Mouse (Mus musculus): Measurements from ENCODE around the gene Madcam1. TPM values are rescaled to one million over a fixed set of nuclear protein-coding genes. Genes with fewer than 3 reads are reported as not detected.

Madcam1 gene
- polyA plus RNA-seq (2016; fragmentation: Nextera tagmentation; extraction: Ambion mirVana) = 6.7 and 8.4 TPM in 2 replicates

DNA sequence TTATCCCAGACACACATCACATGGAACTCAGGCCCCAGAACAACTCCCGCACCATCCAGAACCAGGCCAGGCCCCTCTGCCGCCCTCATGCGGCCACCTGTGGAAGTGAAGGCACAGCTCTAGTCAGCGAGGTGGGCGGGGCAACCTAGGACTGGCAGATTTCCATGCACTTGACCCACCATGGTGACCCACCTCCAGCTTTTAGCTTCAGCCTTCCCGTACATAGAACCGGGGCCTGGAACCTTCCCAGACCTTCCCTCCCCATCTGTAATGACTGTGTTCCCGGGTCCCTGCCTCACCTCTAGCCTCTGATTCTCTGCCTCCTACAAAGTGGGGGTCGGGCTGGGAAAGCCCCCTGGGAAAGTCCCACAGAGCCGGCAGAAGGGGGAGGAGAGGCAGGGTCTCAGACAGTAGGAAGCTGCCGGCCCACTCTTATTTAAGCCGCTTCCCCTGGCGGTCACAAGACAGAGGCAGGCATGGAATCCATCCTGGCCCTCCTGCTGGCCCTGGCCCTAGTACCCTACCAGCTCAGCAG lies at the start of gene Madcam1:
Gene Madcam1 (plus strand): TSS at position 429 of the 535 bp plus-strand sequence.
- H3K36me3 ChIP-seq = no peaks in the 10 kb centered on the region
- H3K9me3 ChIP-seq = no peaks in the 10 kb centered on the region
- no peak within 1 kb of the TSS for H3K27ac ChIP-seq
- ATAC-seq (ENCODE audit: insufficient number of reproducible peaks, insufficient read depth, low FRiP score, low TSS enrichment) = no peak
- 10% methylated on average over 13 of the region's 13 CpGs for WGBS
- no peaks in the 10 kb centered on the region for H3K4me1 ChIP-seq
- no peak within 1 kb of the TSS for H3K4me3 ChIP-seq
- no peaks in the 10 kb centered on the region for H3K27me3 ChIP-seq
- H3K9ac ChIP-seq = no peak within 1 kb of the TSS
- no peak within 1 kb of the TSS for H3K4me2 ChIP-seq (replicated peaks)

DNA sequence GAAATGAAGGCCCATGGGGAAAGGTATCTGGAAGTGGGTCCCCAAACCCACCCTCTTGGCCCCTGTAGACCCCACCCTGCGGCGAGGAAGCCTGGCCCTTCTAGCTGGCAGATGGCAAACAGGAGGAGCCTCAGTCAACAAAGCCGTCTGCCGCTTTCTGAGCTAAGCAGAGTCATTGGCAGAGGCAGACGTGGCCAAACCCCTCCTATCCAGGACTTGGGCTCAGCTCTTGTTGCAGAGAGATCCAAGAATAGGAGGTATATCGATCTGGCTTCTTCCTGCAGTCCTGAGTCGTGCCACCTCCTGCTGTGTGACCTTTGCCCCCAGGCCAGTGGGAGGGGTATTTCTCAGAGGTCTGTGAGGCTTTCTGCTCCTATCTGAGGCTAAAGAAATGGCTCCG lies 48.5 kb upstream of the Madcam1 start:
- no peak overlapping the region for H3K27ac ChIP-seq
- no peak for ATAC-seq (ENCODE audit: insufficient number of reproducible peaks, insufficient read depth, low FRiP score, low TSS enrichment)
- H3K27me3 ChIP-seq = peaks cover 31% of the 10 kb centered on the region
- no peaks in the 10 kb centered on the region for H3K9me3 ChIP-seq
- no peak overlapping the region for H3K9ac ChIP-seq
- peaks cover 6% of the 10 kb centered on the region; the same call in 1 of the 2 replicates for H3K36me3 ChIP-seq
- no peak overlapping the region for H3K4me3 ChIP-seq
- no peak overlapping the region for H3K4me2 ChIP-seq (replicated peaks)
- 15% methylated on average over 8 of the region's 8 CpGs for WGBS
- peaks cover 19% of the 10 kb centered on the region for H3K4me1 ChIP-seq

DNA sequence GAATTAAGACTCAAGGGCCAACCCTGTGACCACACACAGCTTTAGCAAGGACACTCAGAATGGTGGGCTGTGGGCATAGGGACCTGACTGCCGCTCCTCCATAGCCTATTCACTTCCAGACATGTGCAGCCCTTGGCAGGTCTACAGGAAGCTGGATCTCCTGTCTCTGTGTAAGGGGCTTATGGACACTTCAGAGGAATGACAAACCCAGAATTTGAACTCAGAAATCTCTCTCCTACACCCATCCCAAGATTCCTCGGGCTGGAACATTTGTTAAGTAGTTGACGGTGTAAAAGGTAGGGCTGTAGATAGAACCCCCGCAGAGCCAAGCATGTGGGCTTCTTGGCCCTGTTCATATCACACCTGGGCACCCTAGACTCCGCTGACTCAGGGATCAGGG lies 48.0 kb upstream of the Madcam1 start:
- no peak for ATAC-seq (ENCODE audit: insufficient number of reproducible peaks, insufficient read depth, low FRiP score, low TSS enrichment)
- Histone ChIP-seq H3K36me3 (peaks cover 6% of the 10 kb centered on the region; the same call in 1 of the 2 replicates), H3K4me2 (replicated peaks) (no peak overlapping the region), H3K27ac (no peak overlapping the region), H3K9ac (no peak overlapping the region), H3K9me3 (no peaks in the 10 kb centered on the region), H3K4me1 (peaks cover 19% of the 10 kb centered on the region), H3K27me3 (peaks cover 28% of the 10 kb centered on the region), H3K4me3 (no peak overlapping the region)
- 91% methylated on average over 5 of the region's 5 CpGs for WGBS

DNA sequence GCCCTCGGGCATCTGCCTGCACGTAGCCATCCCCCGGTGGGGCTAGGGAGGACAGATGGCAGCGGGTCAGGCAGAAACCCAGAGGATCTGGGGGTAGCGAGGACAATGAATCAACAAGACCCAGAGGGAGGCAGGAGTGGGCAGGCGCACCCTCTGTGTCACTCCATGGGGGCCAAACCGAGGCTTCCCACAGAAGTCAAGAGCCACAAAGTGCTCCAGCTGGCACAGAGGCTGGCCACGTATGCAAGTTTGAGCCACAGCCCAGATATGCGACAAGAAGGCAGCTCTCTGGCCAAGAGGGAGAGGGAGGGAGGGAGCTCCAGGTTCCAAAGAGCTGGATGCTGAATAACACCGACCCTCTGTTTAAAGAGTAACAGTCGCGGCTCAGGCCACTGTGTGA lies 40.4 kb upstream of the Madcam1 start:
- Histone ChIP-seq H3K9me3 (no peaks in the 10 kb centered on the region), H3K4me1 (no peaks in the 10 kb centered on the region), H3K27ac (no peak overlapping the region), H3K9ac (no peak overlapping the region), H3K4me3 (no peak overlapping the region), H3K4me2 (replicated peaks) (no peak overlapping the region), H3K27me3 (no peaks in the 10 kb centered on the region; the same call in 1 of the 2 replicates), H3K36me3 (peaks cover 18% of the 10 kb centered on the region; the same call in 1 of the 2 replicates)
- 67% methylated on average over 12 of the region's 12 CpGs for WGBS
- no peak for ATAC-seq (ENCODE audit: insufficient number of reproducible peaks, insufficient read depth, low FRiP score, low TSS enrichment)

DNA sequence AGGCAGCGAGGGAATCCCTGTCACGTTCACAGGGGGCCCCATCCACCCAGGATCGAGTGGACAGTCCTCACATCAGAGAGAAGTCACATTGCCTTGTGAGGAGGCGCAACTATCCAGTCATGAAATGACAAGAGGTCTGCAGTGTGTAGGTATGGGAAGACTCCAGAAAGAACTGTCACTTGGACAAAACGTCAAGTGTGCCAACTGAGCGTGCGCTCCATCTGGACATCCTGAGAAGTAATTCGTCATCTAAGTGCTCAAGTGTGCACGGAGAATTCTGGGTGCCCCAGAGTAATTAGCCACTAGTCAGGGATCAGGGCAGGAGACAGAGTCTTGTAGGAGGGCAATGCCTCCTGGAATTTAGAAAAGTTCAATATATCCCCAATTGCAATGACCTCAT lies 39.0 kb upstream of the Madcam1 start:
- Histone ChIP-seq H3K4me2 (replicated peaks) (no peak overlapping the region), H3K36me3 (0 out of 2 replicates have a peak, but pooled peaks cover 13% of the 10 kb centered on the region), H3K9me3 (no peaks in the 10 kb centered on the region), H3K9ac (no peak overlapping the region), H3K4me3 (no peak overlapping the region), H3K4me1 (no peaks in the 10 kb centered on the region), H3K27ac (no peak overlapping the region), H3K27me3 (no peaks in the 10 kb centered on the region; the same call in 1 of the 2 replicates)
- WGBS = 77% methylated on average over 9 of the region's 9 CpGs
- no peak for ATAC-seq (ENCODE audit: insufficient number of reproducible peaks, insufficient read depth, low FRiP score, low TSS enrichment)

DNA sequence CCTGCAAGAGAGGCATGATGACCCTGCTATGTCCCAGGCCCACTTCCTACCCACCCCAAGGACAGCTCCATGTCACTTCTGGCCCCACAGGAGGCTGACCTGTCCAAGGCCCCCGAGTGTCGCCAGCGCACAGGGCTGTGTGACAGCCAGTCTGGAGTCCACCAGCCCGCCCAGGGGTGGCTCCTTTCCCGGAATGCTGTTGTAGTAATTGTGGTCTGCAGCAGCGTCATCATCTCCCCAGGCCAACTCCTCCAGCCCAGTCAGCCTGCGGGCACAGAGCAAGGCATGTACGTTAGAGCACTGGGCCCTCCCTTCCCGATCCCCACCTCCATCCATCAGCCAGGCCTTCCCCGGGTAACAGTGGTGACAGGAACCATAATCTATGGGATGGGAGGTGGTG lies 38.2 kb upstream of the Madcam1 start:
- H3K36me3 ChIP-seq = 0 out of 2 replicates have a peak, but pooled peaks cover 13% of the 10 kb centered on the region
- WGBS = 85% methylated on average over 10 of the region's 10 CpGs
- H3K27me3 ChIP-seq = no peaks in the 10 kb centered on the region; the same call in 1 of the 2 replicates
- ATAC-seq (ENCODE audit: insufficient number of reproducible peaks, insufficient read depth, low FRiP score, low TSS enrichment) = no peak
- H3K4me3 ChIP-seq = no peak overlapping the region
- no peak overlapping the region for H3K27ac ChIP-seq
- H3K4me2 ChIP-seq (replicated peaks) = no peak overlapping the region
- H3K9ac ChIP-seq = no peak overlapping the region
- no peaks in the 10 kb centered on the region for H3K9me3 ChIP-seq
- H3K4me1 ChIP-seq = no peaks in the 10 kb centered on the region

DNA sequence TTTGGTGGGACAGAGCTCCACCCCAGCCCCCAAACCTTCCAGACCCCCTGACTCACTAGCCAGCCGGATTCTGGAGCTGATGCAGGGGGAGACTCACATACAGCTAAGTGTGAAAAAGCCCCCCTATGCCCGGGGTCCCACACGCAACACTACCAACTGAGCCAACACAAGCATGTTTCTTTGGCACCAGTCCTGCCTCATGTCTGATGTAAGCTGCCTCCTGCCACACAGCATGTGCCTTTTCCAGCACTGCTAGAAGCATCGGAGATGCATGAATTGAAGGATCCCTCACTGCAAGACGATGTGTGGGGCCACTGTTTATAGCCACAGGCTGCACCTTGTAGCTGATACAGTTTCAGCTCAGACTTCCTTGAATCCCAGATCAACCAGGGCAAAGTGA lies 36.0 kb upstream of the Madcam1 start:
- no peak overlapping the region for H3K27ac ChIP-seq
- H3K9ac ChIP-seq = no peak overlapping the region
- WGBS = 88% methylated on average over 5 of the region's 5 CpGs
- H3K27me3 ChIP-seq = no peaks in the 10 kb centered on the region; the same call in 1 of the 2 replicates
- no peak overlapping the region for H3K4me2 ChIP-seq (replicated peaks)
- no peak for ATAC-seq (ENCODE audit: insufficient number of reproducible peaks, insufficient read depth, low FRiP score, low TSS enrichment)
- no peak overlapping the region for H3K4me3 ChIP-seq
- H3K4me1 ChIP-seq = peaks cover 3% of the 10 kb centered on the region; the same call in 1 of the 2 replicates
- 0 out of 2 replicates have a peak, but pooled peaks cover 13% of the 10 kb centered on the region for H3K36me3 ChIP-seq
- H3K9me3 ChIP-seq = no peaks in the 10 kb centered on the region

DNA sequence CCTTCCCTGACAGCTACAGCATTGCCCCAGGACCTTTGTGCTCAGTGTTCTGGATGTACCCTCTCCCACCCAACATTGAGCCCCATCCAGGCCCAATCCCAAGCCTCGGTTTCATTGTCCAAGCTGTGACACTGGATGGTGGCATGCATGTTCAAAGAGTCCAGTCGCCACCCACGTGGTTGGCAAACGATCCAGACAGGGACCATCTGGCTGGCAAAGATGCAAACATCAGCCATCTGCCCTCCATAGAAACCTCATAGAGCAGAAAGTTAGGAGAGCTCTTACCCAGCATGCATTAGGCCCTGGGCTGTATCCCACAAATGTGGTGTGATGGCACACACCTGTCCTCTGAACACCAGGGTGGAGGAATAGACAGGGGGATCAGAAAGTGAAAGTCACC lies 32.9 kb upstream of the Madcam1 start:
- peaks cover 4% of the 10 kb centered on the region; the same call in 1 of the 2 replicates for H3K4me1 ChIP-seq
- H3K4me2 ChIP-seq (replicated peaks) = no peak overlapping the region
- ATAC-seq (ENCODE audit: insufficient number of reproducible peaks, insufficient read depth, low FRiP score, low TSS enrichment) = no peak
- 85% methylated on average over 4 of the region's 4 CpGs for WGBS
- H3K36me3 ChIP-seq = 0 out of 2 replicates have a peak, but pooled peaks cover 7% of the 10 kb centered on the region
- no peak overlapping the region for H3K27ac ChIP-seq
- H3K9ac ChIP-seq = no peak overlapping the region
- no peaks in the 10 kb centered on the region for H3K9me3 ChIP-seq
- H3K4me3 ChIP-seq = no peak overlapping the region
- no peaks in the 10 kb centered on the region; the same call in 1 of the 2 replicates for H3K27me3 ChIP-seq

DNA sequence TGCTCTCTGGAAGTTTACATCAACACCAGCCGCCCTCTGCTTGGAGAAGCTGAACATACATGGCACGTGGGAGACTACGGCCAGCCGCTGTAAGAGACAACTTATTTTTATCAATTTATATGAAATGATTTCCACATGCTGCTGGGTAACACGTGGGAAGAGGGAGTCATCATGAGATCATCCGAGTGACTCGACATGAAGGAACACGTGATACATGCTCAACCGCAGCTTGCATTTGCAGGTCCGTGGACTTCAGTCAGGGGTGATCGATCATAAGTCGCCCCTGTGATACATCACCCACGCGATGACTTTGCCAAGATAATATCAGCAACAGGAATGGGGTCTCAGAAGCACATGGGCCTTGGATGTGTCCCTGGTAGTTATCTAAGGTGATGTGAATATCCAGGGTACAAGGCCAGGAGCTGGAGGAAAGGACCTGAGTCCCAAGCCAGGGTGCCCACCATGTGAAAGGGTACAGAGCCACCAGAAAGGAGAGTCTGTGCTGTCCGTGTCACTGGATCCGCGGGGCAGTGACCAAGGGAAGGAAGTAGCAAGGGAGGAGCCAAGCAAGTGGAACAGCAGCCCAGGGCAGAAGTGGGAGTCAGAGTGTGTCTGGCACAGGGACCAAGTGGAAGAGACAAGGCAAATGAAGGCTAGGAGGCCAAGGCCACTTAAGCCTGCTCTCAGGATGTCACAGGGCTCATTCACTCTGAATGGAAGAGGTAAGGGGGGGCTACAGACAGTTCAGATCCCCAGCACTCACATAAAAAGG lies 31.2 kb upstream of the Madcam1 start:
- no peak for ATAC-seq (ENCODE audit: insufficient number of reproducible peaks, insufficient read depth, low FRiP score, low TSS enrichment)
- Histone ChIP-seq H3K27ac (no peak overlapping the region), H3K27me3 (no peaks in the 10 kb centered on the region; the same call in 1 of the 2 replicates), H3K36me3 (no peaks in the 10 kb centered on the region), H3K9me3 (no peaks in the 10 kb centered on the region), H3K4me1 (peaks cover 12% of the 10 kb centered on the region), H3K4me2 (replicated peaks) (no peak overlapping the region), H3K4me3 (no peak overlapping the region), H3K9ac (no peak overlapping the region)
- 81% methylated on average over 17 of the region's 17 CpGs for WGBS

DNA sequence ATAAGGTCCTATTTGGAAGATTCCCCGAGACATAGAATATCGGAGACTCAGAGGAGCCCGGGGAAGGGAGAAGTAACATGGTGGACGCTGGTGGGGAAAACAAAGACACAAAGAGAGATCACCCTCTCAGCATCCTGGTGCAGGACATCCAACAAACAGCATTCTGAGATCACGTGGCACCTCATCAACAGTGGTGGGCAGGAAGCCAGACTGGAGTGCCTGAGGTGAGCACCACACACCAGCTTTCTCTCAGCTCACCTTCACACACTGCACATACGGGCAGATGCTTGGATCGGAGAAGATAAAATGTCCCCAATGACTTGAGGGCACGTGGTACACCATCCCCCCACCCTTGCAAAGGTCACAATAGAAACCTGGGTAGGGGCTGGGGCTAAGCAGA lies 28.1 kb upstream of the Madcam1 start:
- Histone ChIP-seq H3K4me3 (peak overlapping the region; percentile 88; the same call in 1 of the 2 replicates), H3K27me3 (peaks cover 7% of the 10 kb centered on the region; the same call in 1 of the 2 replicates), H3K4me2 (replicated peaks) (peak overlapping the region; percentile 88), H3K27ac (no peak overlapping the region), H3K4me1 (peaks cover 21% of the 10 kb centered on the region), H3K9me3 (no peaks in the 10 kb centered on the region), H3K36me3 (no peaks in the 10 kb centered on the region), H3K9ac (no peak overlapping the region)
- no peak for ATAC-seq (ENCODE audit: insufficient number of reproducible peaks, insufficient read depth, low FRiP score, low TSS enrichment)
- WGBS = 82% methylated on average over 8 of the region's 8 CpGs

DNA sequence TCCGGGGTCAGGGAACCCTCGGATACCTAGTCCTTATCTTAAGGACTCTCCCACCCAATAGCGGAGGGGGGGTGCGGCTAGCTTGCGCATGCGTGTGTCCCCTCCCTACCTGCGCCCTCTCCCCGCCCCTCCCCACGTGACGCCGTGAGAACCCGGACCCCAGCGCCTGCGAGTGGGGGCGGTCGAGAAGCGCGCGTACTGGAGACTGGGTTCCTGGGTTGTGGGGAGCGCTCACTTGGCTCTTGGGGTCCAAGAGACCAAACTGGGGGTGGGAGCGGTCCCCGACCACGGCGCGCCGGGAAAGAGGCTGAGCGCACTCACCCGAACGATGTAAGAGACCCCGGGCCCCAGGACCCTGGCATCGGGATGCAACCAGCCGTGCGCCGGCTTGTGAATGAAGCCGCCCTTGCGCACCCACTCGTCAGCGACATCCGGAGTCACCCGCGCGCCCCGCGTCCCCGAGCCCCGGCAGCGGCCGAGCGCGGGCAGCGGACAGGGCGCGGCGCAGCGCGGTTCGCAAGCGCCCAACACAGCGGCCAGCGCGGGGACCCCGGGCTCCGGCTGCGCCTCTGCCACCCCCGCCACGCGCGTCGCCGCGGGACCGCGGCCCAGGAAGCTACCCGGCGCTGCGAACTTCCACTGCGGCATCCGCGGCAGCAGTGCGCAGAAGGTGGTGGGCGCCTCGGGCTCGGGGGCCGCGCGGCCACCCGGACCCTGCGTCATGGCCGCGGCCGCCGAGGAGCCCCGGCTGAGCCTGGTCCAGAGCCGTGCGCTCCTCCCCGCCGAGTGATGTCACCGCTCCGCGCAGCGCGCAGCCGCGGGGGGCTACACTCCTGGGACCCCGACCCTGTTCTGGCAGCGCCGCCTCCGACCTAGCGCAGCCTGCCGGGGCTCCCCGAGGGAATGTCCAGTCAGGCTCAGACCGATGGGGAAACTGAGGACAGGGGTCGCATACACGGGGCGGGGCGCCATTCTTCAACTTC lies 26.9 kb upstream of the Madcam1 start, which contains the start of gene Shc2:
Gene Shc2 (minus strand): TSS at position 791 of the 983 bp plus-strand sequence.
- H3K9ac ChIP-seq = peak within 1 kb of the TSS; percentile 75
- H3K4me2 ChIP-seq (replicated peaks) = peak within 1 kb of the TSS; percentile 88
- H3K4me3 ChIP-seq = peak within 1 kb of the TSS; percentile 88
- peak within 1 kb of the TSS; percentile 77 for H3K27ac ChIP-seq
- under 1% methylated on average over 115 of the region's 116 CpGs for WGBS
- no peaks in the 10 kb centered on the region for H3K9me3 ChIP-seq
- peaks cover 7% of the 10 kb centered on the region; the same call in 1 of the 2 replicates for H3K27me3 ChIP-seq
- peaks cover 21% of the 10 kb centered on the region for H3K4me1 ChIP-seq
- peak; percentile 87 for ATAC-seq (ENCODE audit: insufficient number of reproducible peaks, insufficient read depth, low FRiP score, low TSS enrichment)
- no peaks in the 10 kb centered on the region for H3K36me3 ChIP-seq

Measured in embryonic facial prominence, embryonic 12.5 days (tissue).